Mouse (Mus musculus) frontal cortex, adult (tissue): ENCODE measurements around the gene Ppm1n.
A peak's percentile ranks its signal among the peaks of the same experiment; 100 is the strongest.

Experiments used
- ATAC-seq: cut with Nextera tagmentation; 2 replicates; pipeline ENCODE4 v1.9.2; 2017; ENCODE audit warnings: mild to moderate bottlenecking, moderate library complexity, mixed read lengths; ENCODE audit not compliant: low TSS enrichment

Ppm1n gene

GRCm38 (mm10) chr7:19307739-19308453 is 28.0 kb upstream of the Ppm1n start:
- peak; percentile 66 for ATAC-seq

DNA sequence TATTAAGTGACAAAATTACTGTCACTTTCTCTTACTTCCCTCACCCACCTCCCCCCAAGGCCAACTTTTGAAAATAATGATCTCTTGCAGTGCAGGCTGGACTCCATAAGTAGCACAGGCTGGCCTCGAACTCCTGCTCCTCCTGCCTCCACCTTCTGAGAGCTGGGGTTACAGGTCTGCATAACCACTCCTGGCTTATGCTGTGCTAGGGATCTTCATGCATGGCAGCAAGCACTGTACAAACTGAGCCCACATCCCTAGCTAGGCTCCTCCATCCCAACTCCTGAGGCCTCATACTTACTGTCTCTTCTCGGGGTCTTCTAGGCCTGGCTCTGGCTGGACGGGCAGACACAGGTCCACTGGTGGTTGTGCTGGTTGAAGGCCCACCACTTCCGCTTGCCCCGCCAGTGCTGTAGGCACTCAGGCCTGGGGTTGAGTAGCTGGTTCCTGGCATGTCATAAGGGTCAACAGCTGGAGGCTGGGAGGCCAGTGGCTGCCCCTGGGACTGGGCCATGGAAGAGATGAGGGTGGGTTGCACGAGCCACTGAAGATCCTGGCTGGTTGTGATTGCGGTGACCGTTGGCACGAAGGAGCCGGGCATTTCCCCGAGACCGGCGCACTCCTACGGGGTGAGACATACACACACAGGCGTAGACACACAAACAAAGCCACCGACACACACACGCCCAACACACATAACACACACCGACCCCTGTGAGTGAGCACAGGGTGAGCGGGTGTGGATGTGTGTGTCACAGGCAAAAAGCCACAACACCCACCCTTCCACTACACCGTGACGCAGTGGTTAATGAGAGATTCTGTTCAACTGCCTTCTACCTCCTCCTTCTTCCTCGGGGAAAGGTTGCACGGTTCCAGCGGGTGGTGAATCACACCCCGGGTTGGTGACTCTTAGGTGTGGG is 27.2 kb upstream of the Ppm1n start:
- ATAC-seq: no peak

DNA sequence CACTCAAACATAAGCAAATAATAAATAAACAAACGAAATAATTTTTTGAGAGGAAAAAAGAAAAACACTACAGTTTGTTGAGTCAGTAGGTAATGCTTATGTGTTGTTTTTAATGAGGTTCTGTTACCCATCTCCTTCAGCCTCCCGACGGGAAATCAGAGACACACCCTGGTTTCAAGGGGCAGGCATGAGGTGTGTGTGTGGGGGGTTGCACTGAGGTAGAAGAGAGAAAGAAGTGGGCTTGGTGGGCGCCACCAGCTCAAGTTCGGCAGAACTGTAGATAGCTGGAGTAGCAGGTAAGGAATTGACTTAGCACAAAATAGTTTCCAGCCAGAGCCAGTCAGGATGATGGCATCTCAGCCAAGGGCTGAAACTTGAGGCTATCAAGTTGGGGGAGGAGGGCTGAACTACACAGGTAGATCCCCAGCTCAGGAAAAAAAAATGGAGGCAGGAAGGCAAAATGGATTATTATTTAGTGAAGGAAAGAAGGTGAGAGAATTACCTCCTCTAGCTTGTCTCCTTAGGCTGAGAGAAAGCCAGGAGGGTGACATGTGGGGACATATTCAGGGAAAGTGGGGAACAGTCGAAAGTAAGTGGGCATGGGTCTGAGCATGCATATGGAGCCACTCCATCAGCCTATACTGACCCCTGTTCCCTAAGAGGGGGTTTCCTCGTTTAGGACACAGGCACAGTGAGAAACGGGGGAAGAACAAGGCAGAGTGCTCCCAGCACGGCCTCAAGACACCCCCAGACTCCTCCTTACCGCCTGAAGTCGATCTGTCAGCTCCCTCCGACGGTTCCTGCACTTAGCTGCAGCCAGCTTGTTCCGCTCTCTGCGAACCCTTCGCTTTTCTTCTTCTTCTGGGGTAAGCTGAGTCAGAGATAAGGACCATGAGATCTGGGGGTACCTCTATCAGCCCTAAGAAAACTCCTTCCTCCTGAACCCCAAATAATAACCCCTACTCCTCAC is 26.2 kb upstream of the Ppm1n start:
- ATAC-seq: no peak

- no peak for ATAC-seq
Observed at GRCm38 (mm10) chr7:19305413-19305735, 25.5 kb upstream of the Ppm1n start.

GRCm38 (mm10) chr7:19304501-19305412 is 24.9 kb upstream of the Ppm1n start:
- no peak for ATAC-seq

DNA sequence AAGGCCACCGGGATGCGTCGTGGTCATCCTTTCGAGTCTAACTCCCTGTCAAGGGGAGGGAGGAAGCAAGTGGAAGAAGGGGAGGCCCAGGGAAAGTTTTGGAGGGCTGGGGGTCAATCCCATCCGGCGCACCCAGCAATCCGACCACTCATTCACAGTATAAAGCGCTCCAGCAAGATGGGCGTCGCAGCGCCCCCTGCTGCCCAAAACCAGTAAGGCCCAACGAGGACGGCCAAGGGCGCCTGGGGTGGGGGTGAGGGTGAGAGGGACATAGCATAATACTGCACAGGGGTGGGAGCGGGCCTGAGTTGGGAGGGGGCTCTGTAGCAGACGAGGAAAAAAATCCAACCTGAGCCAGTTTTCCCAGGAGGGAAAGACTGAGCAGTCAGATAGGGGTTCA is 23.9 kb upstream of the Ppm1n start:
- no peak for ATAC-seq

DNA sequence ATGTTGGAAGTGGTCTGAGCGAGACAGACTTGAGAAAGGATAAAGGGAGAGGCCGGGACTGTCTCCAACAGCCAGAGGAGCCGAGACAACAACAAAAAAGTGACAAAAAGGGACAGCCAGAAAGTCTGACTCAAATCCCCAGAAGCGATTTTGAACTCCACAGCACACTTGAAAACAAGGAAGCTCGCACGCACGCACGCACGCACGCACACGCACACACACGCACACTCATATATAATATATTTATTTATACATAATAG is 23.1 kb upstream of the Ppm1n start:
- no peak for ATAC-seq

DNA sequence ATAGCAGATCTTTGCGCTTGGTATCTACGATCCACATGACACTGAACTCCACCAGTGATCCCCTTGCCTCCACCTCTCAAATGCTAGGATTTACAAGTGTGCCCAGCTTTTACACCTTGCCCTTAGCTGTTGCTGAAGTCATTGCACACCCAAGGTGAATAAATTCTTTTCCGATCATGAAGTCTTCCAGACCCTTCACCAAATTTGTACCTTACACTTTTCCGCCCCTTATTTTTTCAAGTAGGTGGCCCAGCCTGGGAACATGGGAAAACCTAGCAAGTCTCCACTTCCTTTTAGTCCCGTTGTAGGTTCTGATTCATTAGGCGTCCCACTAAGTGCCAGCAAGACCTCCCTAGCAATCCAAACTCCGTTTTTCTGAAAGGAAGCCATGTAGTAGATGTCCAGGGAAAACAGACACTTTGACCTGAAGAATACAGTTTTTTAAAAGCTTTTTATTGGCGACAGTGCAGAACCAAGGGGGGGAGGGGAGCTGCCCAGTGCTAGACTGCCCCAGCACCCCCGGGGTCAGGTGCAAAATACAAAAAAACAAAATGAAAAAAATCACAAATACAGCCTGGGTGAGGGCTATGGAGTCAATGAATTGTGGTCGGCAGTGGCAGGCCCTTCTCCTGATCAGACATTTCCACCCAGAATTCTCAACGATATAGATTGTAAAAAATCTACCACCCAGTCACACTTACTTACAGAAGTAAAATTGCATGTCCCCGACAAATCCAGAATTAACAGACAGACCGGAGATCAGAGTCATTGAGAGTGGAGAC is 22.6 kb upstream of the Ppm1n start:
- no peak for ATAC-seq

DNA sequence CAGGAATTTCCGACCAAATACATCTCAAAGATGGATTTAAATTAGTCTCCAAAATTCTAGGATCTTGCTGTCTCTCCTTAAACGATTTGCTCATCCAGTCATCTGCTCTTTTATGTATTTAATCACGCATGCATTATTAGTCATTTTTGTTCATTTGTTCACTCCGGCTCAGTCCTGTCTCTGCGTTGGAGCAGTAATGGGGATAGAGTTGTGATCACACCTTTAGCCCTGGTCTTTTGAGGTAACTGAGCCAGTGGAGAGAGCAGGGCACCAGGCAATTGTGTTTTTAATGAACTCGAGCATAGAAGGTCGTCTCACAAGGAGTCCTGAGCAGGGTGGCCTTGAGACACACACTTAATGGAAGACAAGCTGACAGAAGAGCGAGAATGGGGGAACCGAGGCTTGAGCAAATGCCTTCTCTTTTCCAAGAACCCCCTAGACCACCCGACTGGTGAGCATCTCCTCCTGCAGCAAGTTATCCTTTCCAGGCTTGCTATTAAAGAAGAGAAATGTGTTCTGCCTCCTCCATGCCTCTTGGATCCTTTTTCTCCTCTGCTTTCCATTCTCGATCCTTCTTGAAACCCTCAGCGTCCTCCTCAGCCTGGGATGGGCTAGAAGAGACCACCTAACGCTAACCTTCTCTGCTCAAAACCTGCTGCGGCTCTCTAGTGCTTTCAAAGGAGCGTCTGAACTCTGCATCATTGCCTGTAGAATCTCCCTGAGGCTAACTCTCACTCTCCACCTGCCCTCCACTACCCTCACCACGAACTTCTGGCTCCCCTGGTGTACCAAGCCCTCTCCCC is 21.8 kb upstream of the Ppm1n start:
- ATAC-seq: no peak

DNA sequence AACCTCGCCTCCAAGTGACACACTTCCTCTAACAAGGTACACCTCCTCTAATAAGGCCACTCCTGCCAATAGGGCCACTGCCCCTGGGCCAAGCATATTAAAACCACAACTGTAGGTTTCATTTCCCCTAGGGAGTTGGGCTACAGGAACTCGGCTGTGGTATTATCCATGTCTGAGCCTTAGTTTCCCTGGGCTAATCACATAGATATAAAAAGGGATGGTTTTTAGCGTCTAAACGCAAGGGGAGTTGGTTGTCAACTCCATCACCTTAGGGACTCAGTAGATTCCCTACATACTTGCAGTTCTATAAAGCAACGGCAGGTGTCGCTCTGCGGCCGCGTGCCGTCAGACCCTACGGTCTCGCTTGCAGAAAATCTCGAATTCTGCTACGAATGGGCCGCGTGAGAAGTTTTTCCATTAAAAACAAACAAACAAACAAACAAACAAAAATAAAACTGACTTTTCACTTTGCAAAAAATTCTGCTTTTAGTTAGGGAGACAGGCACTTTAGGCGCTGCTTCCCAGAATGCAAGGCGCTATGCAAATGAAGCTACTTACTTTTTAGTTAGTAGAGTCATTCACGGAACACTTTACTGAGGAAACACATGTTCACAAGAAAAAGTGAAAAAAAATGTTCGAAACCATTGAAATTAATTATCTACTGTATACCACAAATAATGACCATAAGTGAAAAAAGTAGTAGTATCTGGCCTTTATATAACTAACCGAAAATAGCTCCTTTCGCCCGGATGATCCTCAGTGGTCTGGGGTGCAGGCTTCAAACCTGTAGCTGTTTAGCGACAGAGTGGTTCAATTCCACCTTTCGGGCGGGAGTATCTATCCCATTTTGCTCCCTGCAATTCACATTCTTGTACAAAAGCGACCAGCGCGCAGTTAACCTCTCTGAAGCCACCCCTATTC is 20.9 kb upstream of the Ppm1n start:
- peak; percentile 77 for ATAC-seq

DNA sequence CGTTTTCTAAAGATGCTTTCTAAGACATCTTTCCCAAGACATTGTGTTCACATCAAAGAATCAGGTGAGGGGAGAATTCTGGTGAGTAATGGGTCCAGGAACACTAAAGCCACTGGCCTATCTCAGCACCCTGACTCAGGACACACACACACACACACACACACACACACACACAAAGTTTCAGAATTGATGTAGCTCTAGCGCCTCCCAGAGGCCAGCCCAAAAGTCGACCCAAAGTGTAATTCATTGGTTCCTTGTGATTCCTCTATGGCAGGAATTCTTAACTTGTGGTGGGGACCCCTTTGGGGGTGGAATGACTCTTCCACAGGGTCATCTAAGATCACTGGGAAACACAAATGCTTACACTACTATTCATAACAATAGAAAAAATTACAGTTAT is 19.3 kb upstream of the Ppm1n start:
- no peak for ATAC-seq

DNA sequence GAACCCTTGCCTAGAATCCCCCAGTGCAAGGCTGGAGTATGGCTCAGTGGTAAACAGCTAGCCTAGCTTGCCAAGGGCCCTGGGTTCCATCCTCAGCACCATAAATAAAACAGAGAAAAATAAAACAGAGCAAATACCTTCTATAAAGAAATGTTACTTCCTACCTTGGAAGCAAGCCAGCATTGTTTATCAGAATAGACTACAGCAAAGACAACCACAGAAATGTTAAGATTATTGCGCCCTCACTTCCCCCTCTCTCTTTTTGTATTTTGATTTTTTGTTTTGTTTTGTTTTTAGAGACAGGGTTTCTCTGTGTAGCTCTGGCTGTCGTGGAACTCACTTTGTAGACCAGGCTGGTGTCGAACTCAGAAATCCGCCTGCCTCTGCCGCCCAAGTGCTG is 17.9 kb upstream of the Ppm1n start:
- ATAC-seq: no peak

- ATAC-seq: no peak
Observed at GRCm38 (mm10) chr7:19297034-19297433, 17.2 kb upstream of the Ppm1n start.

- ATAC-seq: peak; percentile 95
Observed at GRCm38 (mm10) chr7:19295503-19296185, 15.8 kb upstream of the Ppm1n start.

DNA sequence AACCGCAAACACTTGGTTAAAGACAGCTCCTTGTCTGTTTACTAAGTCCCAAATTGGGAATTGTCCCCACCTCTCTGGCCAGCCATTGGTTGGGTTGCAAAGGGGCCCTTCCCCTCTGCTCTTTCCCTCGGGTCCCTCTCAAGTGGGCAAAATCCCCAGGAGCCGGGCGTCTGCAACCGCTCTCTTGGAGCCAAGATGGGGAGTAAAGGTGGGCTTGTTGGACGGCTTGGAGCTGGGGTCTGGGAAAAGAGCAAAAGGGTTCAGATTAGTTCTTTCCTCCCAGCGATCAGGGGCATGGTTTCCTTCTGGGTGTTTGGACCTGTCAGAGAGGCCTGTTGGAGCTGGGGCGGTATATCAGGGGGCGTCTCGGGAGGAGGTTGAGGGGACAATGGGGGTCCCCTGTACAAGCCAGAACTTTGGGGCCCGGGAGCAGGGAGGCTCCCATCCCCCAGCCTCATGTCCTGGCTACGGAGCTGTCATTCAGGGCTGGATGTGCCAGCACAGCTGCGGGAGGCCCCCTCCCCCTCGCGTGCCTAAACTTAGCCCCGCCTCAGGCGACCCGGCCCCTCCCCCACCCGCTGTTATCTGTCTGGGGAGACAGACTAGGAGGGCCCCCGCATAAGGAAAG is 11.2 kb upstream of the Ppm1n start:
- ATAC-seq: no peak

GRCm38 (mm10) chr7:19284763-19285162 is 4.9 kb upstream of the Ppm1n start:
- no peak for ATAC-seq

DNA sequence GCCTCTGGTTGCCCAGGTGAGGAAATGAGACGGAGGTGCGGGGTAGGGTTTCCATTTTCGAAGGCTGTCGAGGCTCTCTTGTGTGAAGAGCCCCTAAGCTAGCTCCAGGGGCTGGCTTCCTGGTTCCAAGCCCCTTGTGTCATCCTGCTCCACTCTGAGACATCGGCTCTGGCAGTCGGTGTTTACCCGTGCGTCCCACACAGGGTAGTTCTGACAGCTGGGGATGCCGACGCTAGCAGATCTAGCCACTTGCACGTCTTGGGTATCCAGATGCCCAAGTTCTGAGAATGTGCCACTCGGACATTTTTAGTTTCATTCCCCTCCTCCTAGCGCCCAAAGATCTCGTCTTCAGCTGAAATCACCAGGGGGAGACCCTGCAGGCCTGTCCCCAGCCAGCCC is 3.5 kb upstream of the Ppm1n start:
- ATAC-seq: peak; percentile 51; the same call in 1 of the 2 replicates
